Mouse (Mus musculus) liver, adult 2 months (tissue): ENCODE results near the gene Zfp992.
"Not testable (repeated sequence)": the region's sequence is repeated elsewhere in the genome, so short reads cannot be mapped to it uniquely, and the experiment has no call there.

Experiments
- CTCF ChIP-seq: fragments of 200-500 bp; IDR thresholded peaks from 2 replicates; pipeline ENCODE4 v1.5.1; 2011; ENCODE audit warnings: low read depth, low read length, control low read depth
- POLR2A ChIP-seq: fragments of 200-500 bp; IDR thresholded peaks from 2 replicates; pipeline ENCODE4 v1.6.1; 2011; ENCODE audit warnings: low read length, control low read depth; ENCODE audit not compliant: insufficient read depth; ENCODE audit errors: extremely low read depth

DNA sequence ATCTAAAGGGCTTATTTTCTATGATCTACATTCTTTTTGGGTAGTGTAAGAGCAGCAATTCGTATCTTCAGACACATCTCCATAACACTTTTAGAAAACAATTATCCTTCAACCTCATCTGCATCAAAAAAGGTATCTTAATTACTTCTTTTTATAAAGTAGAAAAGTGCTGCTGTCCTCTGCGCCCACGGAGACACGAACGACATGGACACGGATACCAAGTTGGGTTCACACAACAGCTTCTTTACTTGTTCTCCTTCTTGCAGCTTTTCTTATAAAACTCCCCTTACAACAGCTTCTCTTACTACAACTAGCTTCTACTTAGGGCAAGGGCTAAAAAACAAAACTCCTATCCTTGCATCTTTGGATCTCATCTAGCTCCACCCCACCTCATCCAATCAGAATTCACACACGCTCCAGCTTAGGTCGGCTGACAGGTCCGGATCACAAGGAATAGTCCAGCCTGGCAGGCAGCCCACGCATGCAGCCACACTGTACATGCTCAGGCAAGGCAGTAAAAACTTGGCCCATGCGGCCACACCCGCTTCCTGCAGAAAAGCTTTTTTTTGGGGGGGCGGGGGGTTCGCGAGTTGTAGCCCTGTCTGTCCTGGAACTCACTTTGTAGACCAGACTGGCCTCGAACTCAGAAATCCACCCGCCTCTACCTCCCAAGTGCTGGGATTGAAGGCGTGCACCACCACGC lies 15.0 kb downstream of the Zfp992 start:
- TF ChIP-seq POLR2A, CTCF: not testable (repeated sequence)
